Comparison of ENCODE assay signal across 8 mouse cellular contexts in genomic region chr1:180195703-180196381, GRCm38 (mm10). TPM values are rescaled to one million over a fixed set of nuclear protein-coding genes. Genes with fewer than 3 reads are reported as not detected.
DNase-seq lines count a peak whose midpoint lies in the region; ATAC-seq lines count a peak whose summit lies in the region.

No protein-coding gene starts in this region.

- intact Hi-C loops in left cerebral cortex, postnatal 10 days (cut with DNase I): no loop called here

- peak; percentile 98 for DNase-seq in adipocyte (ENCODE audit: low spot score)
- DNase-seq in embryo, embryonic 10 days (ENCODE audit: low spot score): peak; percentile 99
- DNase-seq in gastrocnemius, postnatal 10 days: peak; percentile 95
- peak; percentile 97 to 98 for DNase-seq in left cerebral cortex, postnatal 10 days (ENCODE audit: extremely low spot score in 1 of 2, low spot score in 2 of 2)
- peak; percentile 99 for DNase-seq in right cerebral cortex, postnatal 25 days
- DNase-seq in urinary bladder, postnatal 4 days (ENCODE audit: low spot score in 2 of 2): peak; percentile 95 to 97

- peak; percentile 91 for ATAC-seq in inflammation-experienced regulatory T-cells, adult 6 months
- peak; percentile 98 for ATAC-seq in megakaryocyte-erythroid progenitor cell, adult 5-6 weeks (replicated peaks; ENCODE audit: low FRiP score, low TSS enrichment, poor library complexity, severe bottlenecking)

RNA-seq across cellular contexts. Expression of gene Coq8a, which starts 3.6 kb away (rescaled TPM):
- total RNA-seq in gastrocnemius, postnatal 10 days (2021): 100 to 1,000 TPM; 324 to 400 TPM
- 10 to 100 TPM; 25.8 to 50.3 (median 43.8) TPM for polyA plus RNA-seq in inflammation-experienced regulatory T-cells, adult 6 months (2017; shearing (Covaris generic))
- 10 to 100 TPM; 22.7 to 25.8 TPM for total RNA-seq in left cerebral cortex, postnatal 10 days (2021)
- total RNA-seq in megakaryocyte-erythroid progenitor cell, adult 5-6 weeks (2014; fragmentation: Nextera tagmentation): 6.3 and 8.4 TPM in 2 replicates
- total RNA-seq in megakaryocyte-erythroid progenitor cell, adult 5-6 weeks (2017): 18.3 and 22.3 TPM in 2 replicates

Comparison
In these comparisons a context has a peak if more than half of its experiments do, and no peak if none do; other contexts are left out.
1. Peak in every context shown above with its lines: DNase-seq and ATAC-seq.
2. RNA of gene Coq8a, which starts 3.6 kb away (total RNA-seq): 324 to 400 TPM in gastrocnemius, postnatal 10 days; 22.7 to 25.8 TPM in left cerebral cortex, postnatal 10 days and 6.3 to 22.3 TPM in megakaryocyte-erythroid progenitor cell, adult 5-6 weeks; every median in the first group is over 10 times any median in the second.